Mouse (Mus musculus) lung, embryonic 14.5 days (tissue): ENCODE measurements around the gene Tmem192. TPM values are rescaled to one million over a fixed set of nuclear protein-coding genes. Genes with fewer than 3 reads are reported as not detected.

ENCODE experiments used
- ATAC-seq: fragments of 200-750 bp; cut with Nextera tagmentation; 2 replicates; pipeline ENCODE4 v1.8.0; 2017; ENCODE audit warnings: mild to moderate bottlenecking, moderate TSS enrichment, moderate library complexity; ENCODE audit not compliant: insufficient read depth
- DNase-seq: peaks from one replicate; pipeline ENCODE4 v3.0.0-alpha.2; 2015
- H3K27ac ChIP-seq: fragments of 300-500 bp; sonication (generic); 2 replicates; pipeline ENCODE4 v1.5.1; 2014; ENCODE audit warnings: low read depth, mild to moderate bottlenecking, moderate library complexity
- H3K27me3 ChIP-seq: fragments of 300-500 bp; sonication (generic); 2 replicates; pipeline ENCODE4 v1.6.1; 2014; ENCODE audit warnings: low read length, control low read depth; ENCODE audit not compliant: insufficient read depth
- H3K36me3 ChIP-seq: fragments of 300-500 bp; sonication (generic); 2 replicates; pipeline ENCODE4 v1.6.1; 2014; ENCODE audit warnings: control low read depth; ENCODE audit not compliant: insufficient read depth
- H3K4me1 ChIP-seq: fragments of 300-500 bp; sonication (generic); 2 replicates; pipeline ENCODE4 v1.6.1; 2014; ENCODE audit warnings: antibody characterized with exemption, control low read depth; ENCODE audit not compliant: insufficient read depth
- H3K4me2 ChIP-seq: fragments of 300-500 bp; sonication (generic); 2 replicates; pipeline ENCODE4 v1.6.1; 2014; ENCODE audit warnings: mild to moderate bottlenecking
- H3K4me3 ChIP-seq: fragments of 300-500 bp; sonication (generic); 2 replicates; pipeline ENCODE4 v1.5.1; 2014; ENCODE audit warnings: low read depth, low read length
- H3K9ac ChIP-seq: fragments of 300-500 bp; sonication (generic); 2 replicates; pipeline ENCODE4 v1.6.1; 2014
- H3K9me3 ChIP-seq: fragments of 300-500 bp; sonication (generic); 2 replicates; pipeline ENCODE4 v1.6.1; 2016; ENCODE audit warnings: low read depth, low read length, control low read depth
- CTCF ChIP-seq: IDR thresholded peaks from 2 replicates; pipeline ENCODE4 v1.5.1; 2016; ENCODE audit warnings: antibody characterized with exemption, low read depth
- WGBS: fragments of 180-500 bp; shearing (Covaris S2); extraction: QIAGEN DNeasy Blood & Tissue Kit; methylation state at CpG from one replicate; pipeline ENCODE4 v1.1.7; 2014; 5-methylcytosine and 5-hydroxymethylcytosine counted together
- polyA plus RNA-seq: library from polyadenylated mRNA; unstranded; fragments of >200 nt; fragmentation: Nextera tagmentation; extraction: Ambion mirVana; gene quantifications from 2 replicates; pipeline ENCODE4 v1.2.1, GENCODE M21; 2014

The Tmem192 gene
- 27.9 and 29.1 TPM in 2 replicates for polyA plus RNA-seq

DNA sequence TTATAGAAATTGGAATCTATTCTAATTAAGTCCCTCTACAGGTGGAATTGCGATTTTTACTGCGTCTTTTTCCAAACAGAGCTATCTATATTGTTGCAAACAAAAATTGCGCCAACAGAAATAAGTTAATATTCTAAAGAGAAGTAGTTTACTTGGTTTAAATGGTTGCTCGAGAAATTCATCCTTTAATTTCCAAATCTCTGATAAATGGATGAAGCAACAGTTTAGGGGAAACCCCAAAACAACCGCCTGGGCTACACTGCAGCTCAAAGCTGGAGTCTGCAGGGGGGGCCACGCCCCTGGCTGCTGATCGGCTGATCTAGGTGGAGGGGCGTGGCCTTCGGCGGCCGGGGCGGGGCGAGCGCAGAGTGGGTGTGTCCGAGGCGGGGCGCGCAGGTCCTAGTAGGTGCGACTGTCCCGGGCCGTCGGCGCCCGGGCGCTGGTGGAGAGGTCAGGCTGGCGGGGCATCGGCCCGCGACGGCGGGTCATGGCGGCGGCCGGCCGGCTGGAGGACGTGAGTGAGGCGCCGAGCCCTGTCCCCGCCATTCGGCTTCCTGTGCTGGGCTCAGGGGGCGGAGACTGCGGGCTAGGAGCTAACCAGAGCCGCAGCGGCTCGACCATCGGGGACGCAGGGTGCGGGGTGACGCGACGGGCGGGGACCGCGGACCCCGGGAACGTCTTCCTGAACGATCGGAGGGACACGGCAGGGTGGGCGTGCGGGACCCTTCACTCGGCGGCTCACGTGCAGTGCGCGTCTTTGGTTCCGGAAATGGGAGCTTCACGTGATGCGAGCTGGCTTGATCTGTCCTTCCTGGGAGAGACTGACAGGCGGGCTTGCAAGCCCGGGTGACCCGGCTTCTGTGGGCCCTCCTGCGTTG lies at the start of gene Tmem192:
Gene Tmem192 (plus strand): TSS at position 366 of the 878 bp plus-strand sequence.
- peak within 1 kb of the TSS; percentile 63; the same call in 1 of the 2 replicates for H3K27ac ChIP-seq
- peak within 1 kb of the TSS; percentile 75 for H3K4me3 ChIP-seq
- no peaks in the 10 kb centered on the region for H3K9me3 ChIP-seq
- DNase-seq, result peak; percentile 93
- no peaks in the 10 kb centered on the region for H3K4me1 ChIP-seq
- ATAC-seq, result peak; percentile 96
- WGBS, result 1% methylated on average over 69 of the region's 73 CpGs
- H3K4me2 ChIP-seq, result peak within 1 kb of the TSS; percentile 61
- TF ChIP-seq CTCF, result no peak; the same call in 1 of the 2 replicates
- no peaks in the 10 kb centered on the region; the same call in 1 of the 2 replicates for H3K27me3 ChIP-seq
- no peaks in the 10 kb centered on the region for H3K36me3 ChIP-seq
- H3K9ac ChIP-seq, result peak within 1 kb of the TSS; percentile 72

DNA sequence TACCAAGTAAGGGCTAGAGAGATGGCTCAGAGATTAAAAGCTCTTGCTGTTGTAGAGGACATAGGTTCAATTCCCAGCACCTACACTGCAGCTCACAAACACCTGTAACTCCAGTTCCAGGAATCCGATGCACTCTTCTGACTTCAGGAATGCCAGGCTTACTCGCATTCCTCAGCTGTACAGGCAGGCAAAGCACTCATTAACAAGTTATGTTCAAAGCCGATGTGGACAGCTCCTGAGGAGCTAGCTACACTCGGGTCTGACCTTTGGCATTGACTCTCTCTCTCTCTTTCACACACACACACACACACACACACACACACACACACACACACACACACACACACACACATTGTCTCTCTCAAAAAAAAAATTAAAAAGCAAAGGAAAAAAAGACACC lies 48.3 kb upstream of the Tmem192 start:
- TF ChIP-seq CTCF, result no peak
- no peaks in the 10 kb centered on the region for H3K27me3 ChIP-seq
- H3K36me3 ChIP-seq, result no peaks in the 10 kb centered on the region
- no peak for ATAC-seq
- H3K9me3 ChIP-seq, result no peaks in the 10 kb centered on the region
- H3K27ac ChIP-seq, result no peak overlapping the region
- WGBS, result 10% methylated on average over 4 of the region's 4 CpGs
- no peaks in the 10 kb centered on the region for H3K4me1 ChIP-seq
- no peak overlapping the region for H3K4me2 ChIP-seq
- H3K4me3 ChIP-seq, result no peak overlapping the region
- peak; percentile 3 for DNase-seq
- H3K9ac ChIP-seq, result no peak overlapping the region

DNA sequence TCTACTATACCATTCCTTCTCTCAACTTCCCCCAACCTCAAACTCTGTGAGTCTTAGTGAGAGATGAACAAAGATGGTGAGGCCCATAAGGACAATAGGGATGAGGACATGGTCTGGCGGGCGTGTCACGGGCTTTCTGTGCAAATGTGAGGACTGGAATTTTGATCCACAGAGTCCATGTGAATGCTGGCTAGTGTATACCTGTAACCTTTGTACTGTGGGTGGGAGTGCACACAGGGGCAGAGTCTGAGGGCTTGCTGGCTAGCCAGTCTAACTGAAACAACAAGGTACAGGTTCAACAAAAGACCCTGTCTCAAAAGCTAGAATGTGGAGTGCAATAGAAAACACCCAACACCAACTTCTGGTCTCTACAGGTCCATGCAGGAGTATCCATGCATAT lies 46.3 kb upstream of the Tmem192 start:
- no peak overlapping the region for H3K4me2 ChIP-seq
- TF ChIP-seq CTCF, result no peak
- no peaks in the 10 kb centered on the region for H3K36me3 ChIP-seq
- H3K4me3 ChIP-seq, result no peak overlapping the region
- no peak overlapping the region for H3K9ac ChIP-seq
- ATAC-seq, result no peak
- H3K4me1 ChIP-seq, result no peaks in the 10 kb centered on the region
- H3K27ac ChIP-seq, result no peak overlapping the region
- no peaks in the 10 kb centered on the region for H3K27me3 ChIP-seq
- H3K9me3 ChIP-seq, result no peaks in the 10 kb centered on the region
- 93% methylated on average over 3 of the region's 3 CpGs for WGBS
- DNase-seq, result no peak

DNA sequence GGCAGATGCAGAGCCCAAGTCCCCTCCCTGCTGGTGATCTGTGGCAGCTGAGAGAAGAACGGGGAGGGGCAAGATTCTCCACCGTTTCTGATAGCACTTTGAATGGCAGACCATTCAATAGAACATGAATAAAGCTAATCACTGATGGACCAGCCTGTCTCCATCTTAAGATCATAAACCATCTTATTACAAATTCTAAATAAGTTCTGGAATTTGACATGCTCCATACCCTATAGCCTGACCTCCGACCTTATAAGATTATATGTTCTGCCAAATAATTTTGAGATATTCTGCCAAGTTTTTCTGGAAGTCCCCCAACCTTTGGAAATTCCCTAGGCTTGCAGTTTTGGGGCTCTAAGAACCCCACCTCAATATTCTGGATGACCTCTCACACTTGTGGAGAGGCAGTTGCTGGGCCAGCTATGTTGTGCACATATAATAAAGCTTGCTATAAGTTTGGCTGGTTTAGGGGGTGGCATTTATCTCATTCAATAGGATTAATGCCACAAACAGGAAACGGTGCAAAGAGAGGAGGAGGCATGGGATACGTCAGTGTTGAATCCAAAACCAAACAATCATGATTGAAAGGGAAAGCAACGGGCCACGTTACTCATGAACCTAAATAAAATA lies 45.3 kb upstream of the Tmem192 start:
- DNase-seq (peak; percentile 40), ATAC-seq (no peak; the same call in 1 of the 2 replicates)
- no peak overlapping the region for H3K27ac ChIP-seq
- no peaks in the 10 kb centered on the region for H3K4me1 ChIP-seq
- TF ChIP-seq CTCF, result no peak
- H3K4me2 ChIP-seq, result 0 out of 2 replicates have a peak overlapping the region, but pooled peaks have one; percentile 12
- no peak overlapping the region for H3K4me3 ChIP-seq
- no peaks in the 10 kb centered on the region for H3K36me3 ChIP-seq
- no peaks in the 10 kb centered on the region for H3K27me3 ChIP-seq
- H3K9me3 ChIP-seq, result no peaks in the 10 kb centered on the region
- H3K9ac ChIP-seq, result no peak overlapping the region
- WGBS, result 38% methylated on average over 7 of the region's 7 CpGs

DNA sequence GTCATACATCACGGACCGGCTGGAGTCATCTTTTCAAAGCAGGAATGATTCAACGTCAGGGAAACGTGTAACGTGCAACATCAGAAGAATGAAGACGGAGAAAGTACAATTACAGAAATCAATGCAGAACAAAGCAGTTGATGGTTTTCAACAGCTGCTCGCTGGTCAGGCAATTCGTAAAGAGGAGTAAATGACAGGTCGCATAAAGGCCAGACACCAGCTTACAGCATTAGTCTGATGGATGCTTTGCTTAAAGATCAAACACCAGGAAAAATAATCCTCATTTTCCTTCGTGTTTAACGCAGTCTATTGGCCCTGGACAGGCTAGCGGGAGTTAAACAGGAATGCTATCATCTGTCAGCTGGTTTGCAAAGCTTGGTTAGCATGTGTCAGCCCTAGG lies 44.8 kb upstream of the Tmem192 start:
- H3K36me3 ChIP-seq, result no peaks in the 10 kb centered on the region
- no peak for ATAC-seq
- H3K9ac ChIP-seq, result no peak overlapping the region
- 37% methylated on average over 12 of the region's 12 CpGs for WGBS
- no peak for DNase-seq
- H3K27me3 ChIP-seq, result no peaks in the 10 kb centered on the region
- no peak for TF ChIP-seq CTCF
- H3K4me3 ChIP-seq, result no peak overlapping the region
- H3K9me3 ChIP-seq, result no peaks in the 10 kb centered on the region
- 0 out of 2 replicates have a peak overlapping the region, but pooled peaks have one; percentile 12 for H3K4me2 ChIP-seq
- H3K4me1 ChIP-seq, result no peaks in the 10 kb centered on the region
- no peak overlapping the region for H3K27ac ChIP-seq

DNA sequence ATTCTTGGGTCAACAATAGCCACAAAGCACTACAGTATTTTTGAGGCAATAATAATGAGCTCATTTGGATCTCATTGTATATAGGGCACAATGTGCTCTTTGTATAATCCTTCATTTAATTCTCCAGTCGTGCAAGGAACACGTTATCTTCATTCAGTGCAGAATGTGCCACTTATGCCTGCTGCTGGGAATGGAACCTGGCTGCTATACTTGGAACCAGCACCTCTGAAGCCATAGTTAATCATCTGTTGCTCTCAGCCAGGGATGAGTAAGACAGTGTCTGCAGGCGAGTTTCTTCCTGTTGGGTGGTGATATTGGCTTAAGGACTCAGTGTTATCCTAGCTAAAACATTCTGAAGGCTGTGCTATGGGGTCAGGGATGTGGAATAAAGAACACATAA lies 43.2 kb upstream of the Tmem192 start:
- Histone ChIP-seq H3K36me3 (no peaks in the 10 kb centered on the region), H3K9ac (no peak overlapping the region), H3K27ac (no peak overlapping the region), H3K4me2 (no peak overlapping the region), H3K4me3 (no peak overlapping the region), H3K9me3 (no peaks in the 10 kb centered on the region), H3K4me1 (no peaks in the 10 kb centered on the region), H3K27me3 (no peaks in the 10 kb centered on the region)
- no peak for TF ChIP-seq CTCF
- 69% methylated on average over 3 of the region's 3 CpGs for WGBS
- ATAC-seq, result no peak
- DNase-seq, result no peak

DNA sequence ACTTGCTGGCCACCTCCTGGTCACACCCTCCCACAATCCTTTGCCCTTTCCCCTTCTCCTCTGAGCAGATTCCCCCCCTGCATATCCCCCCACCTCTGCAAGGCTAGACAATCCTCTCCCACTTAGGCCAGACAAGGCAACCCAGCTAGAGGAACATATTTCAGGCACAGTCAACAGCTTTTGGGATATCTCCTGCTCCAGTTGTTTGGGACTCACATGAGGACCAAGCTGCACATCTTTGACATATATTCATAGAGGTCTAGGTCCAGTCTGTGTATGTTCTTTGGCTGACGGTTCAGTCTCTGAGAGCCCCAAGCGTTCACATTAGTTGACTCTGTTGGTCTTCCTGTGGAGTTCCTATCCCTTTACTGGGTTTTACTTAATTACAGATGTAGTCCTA lies 37.0 kb upstream of the Tmem192 start:
- Histone ChIP-seq H3K27me3 (no peaks in the 10 kb centered on the region), H3K9ac (no peak overlapping the region), H3K27ac (no peak overlapping the region), H3K4me1 (no peaks in the 10 kb centered on the region), H3K36me3 (no peaks in the 10 kb centered on the region), H3K4me3 (no peak overlapping the region), H3K9me3 (no peaks in the 10 kb centered on the region), H3K4me2 (no peak overlapping the region)
- no peak for ATAC-seq
- TF ChIP-seq CTCF, result no peak
- WGBS, result 84% methylated on average over 2 of the region's 2 CpGs
- DNase-seq, result no peak
